Mouse (Mus musculus): ENCODE results near the gene Phf11c.
A peak's percentile ranks its signal among the peaks of the same experiment; 100 is the strongest.
"Not testable (repeated sequence)": the region's sequence is repeated elsewhere in the genome, so short reads cannot be mapped to it uniquely, and the experiment has no call there.

Gene Phf11c

DNA sequence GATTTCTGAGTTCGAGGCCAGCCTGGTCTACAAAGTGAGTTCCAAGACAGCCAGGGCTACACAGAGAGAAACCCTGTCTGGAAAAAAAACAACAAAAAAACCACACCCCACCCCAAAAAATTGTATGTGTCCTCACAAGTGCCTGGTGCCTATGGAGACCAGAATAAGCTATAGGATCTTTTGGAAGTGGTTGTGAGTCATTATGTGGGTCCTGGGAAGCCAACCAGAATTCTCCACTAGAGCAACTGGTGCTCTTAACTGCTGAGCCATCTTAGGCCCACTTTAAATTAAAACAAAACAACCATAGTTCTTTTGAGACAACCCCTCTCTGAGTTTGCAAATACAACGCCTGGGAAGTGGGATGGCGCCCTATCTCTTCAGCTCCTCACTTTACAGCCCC, at the start of gene Phf11c:
Gene Phf11c (minus strand): TSS at position 101 of the 400 bp plus-strand sequence.
- DNase-seq: no peak

GRCm38 (mm10) chr14:59441472-59441805, 46.3 kb upstream of the Phf11c start:
- no peak for DNase-seq

GRCm38 (mm10) chr14:59440558-59441471, 45.6 kb upstream of the Phf11c start, which contains the start of the genes Setdb2 and Cab39l:
Gene Setdb2, minus strand, starts transcription at chr14:59440884.
Gene Cab39l, plus strand, starts transcription at chr14:59440972.
- DNase-seq: peak; percentile 97

GRCm38 (mm10) chr14:59440039-59440438, 44.9 kb upstream of the Phf11c start:
- DNase-seq: no peak

GRCm38 (mm10) chr14:59438505-59438904, 43.3 kb upstream of the Phf11c start:
- peak; percentile 9 for DNase-seq

DNA sequence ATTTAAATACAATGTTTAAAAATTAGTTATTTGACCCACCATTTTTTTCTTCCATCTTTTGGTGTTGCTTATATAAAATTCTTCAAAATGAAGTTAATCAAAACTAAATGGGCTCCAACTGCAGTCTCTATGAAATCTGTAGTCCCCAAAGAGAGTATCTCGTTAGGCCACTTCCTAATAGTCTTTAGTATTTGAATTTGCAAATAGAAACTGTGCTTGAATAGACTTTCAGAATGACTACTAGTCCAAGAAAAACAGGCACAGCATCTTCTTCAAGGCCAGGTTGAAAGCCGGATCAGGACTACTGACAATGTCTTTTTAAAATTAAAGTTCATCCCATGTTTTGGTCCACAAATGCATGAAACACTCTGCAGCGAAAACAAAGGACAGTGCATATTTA, 42.2 kb upstream of the Phf11c start:
- DNase-seq: no peak

- DNase-seq: no peak
These were observed 40.0 kb upstream of the Phf11c start for GRCm38 (mm10) chr14:59435206-59435605.

GRCm38 (mm10) chr14:59433902-59434301, 38.7 kb upstream of the Phf11c start:
- DNase-seq: no peak

DNA sequence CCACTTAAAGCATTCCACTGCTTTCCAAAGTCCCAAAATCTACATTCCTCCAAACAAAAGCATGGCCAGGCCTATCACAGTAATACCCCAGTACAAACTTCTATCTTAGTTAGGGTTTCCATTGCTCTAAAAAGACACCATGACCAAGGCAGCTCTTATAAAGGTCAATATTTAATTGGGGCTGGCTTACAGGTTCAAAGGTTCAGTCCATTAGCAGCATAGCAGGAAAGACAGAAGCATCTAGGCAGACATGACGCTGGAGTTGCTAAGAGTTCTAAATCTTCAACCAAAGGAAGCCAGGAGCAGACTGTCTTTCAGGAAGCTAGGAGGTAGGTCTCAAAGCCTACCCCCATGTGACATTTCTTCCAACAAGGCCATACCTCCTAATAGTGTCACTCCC, 35.4 kb upstream of the Phf11c start:
- DNase-seq: no peak

DNA sequence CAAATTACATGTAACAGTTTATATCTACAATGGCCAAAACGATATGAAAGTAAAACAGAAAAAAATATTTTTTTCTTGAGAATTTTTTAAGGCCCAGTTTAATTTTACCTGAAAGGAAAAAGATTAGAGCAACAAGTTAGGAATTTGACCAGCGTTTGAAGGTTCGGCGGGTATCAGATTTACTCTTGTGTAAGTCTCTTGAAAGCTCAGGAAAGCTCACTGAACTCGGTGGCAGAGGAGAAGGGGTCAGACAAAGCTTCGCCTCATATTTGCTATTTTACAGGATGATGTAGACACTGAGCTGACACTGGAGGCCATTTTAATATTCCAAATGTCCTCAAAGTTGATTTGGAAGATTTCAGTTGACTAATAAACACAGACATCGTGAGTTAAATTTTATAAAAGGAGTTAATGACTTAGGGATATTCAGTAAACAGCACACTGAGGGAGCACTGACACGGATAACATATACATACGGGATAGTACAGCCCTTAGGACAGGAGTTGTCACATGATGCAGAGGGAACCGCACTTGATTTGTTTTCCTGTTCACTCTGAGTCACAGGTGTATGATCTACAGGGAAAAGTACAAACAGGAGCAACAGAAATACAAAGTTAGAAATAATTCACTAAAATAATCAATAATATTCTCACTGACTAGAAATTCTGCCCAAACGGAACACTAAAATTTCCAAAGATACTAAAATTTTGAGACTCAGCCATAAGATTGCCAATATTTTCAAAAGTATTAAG, 27.9 kb upstream of the Phf11c start:
- no peak for DNase-seq

DNA sequence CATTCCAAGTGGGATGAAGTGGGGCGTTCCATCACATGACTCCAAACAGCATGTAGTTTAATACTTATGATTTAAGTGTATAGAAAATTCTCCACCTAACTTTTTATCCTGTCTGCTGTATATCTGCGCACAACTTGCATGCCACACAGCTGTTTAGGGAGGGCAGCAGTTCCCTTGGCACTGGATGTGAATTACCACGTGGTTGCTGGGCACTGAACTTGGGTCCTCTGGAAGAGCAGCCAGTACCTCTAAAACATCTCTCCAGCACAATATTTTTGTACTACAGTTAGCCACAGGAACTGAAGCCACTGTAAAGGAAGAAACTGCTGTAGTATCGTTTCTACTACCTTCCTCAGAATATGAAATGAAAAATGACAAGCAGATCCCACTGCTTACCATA, 23.0 kb upstream of the Phf11c start:
- DNase-seq: no peak

DNA sequence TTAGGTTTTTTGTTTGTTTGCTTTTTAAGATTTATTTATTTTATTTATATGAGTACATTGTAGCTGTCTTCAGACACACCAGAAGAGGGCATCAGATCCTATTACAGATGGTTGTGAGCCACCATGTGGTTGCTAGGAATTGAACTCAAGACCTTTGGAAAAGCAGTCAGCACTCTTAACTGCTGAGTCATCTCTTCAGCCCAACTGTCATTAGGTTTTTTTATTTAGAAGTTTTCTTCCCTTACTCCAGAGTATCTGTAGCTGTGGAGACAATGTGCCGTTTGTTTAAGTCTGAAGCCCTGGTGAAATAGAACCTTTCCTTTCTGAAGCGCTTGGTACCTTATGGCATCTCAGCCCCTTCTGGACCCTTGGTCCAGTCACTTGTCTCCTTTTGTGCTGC, 19.8 kb upstream of the Phf11c start:
- DNase-seq: not testable (repeated sequence)

GRCm38 (mm10) chr14:59396999-59397398, 1.8 kb upstream of the Phf11c start:
- peak; percentile 16 for DNase-seq

DNA sequence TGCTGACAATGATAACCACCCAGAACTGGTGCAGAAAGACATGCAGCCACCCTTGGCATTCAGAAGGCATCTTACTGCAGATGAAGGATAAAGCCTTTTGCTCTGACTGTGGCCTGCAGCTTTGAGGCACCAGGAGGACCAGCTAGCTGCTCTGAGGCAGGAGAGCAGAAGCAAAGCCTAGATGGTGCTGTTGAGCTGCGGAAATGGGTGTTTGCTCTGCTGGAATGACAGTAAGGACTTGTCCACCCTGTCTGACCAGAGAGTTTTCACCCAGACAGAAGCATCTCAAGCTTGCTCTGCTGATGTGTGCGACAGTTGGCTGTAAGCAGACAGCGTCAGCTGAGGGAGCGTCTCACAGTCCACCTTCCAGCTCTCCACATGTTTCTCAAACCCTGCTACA, 5.0 kb downstream of the Phf11c start:
- DNase-seq: peak; percentile 35

DNA sequence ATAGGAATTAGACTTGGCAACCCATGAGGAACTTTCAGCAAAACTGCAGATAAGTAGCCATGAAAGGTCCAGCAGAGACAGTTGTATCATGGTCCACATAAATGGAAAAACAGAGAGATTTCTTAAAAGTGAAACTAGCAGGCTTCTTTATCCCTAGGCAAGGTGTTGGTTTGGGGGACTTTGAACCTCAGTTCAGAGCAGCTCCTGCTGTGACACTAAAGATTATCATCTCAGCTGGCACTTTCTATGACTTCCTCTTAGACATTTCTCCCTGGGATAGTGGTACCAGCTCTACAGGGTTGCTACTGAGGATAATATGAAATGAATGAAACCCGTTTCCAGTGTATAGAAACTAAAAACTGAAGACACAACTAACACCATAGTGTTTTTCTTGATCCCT, 5.6 kb downstream of the Phf11c start:
- no peak for DNase-seq

GRCm38 (mm10) chr14:59370348-59371068, 24.7 kb downstream of the Phf11c start:
- DNase-seq: no peak

DNA sequence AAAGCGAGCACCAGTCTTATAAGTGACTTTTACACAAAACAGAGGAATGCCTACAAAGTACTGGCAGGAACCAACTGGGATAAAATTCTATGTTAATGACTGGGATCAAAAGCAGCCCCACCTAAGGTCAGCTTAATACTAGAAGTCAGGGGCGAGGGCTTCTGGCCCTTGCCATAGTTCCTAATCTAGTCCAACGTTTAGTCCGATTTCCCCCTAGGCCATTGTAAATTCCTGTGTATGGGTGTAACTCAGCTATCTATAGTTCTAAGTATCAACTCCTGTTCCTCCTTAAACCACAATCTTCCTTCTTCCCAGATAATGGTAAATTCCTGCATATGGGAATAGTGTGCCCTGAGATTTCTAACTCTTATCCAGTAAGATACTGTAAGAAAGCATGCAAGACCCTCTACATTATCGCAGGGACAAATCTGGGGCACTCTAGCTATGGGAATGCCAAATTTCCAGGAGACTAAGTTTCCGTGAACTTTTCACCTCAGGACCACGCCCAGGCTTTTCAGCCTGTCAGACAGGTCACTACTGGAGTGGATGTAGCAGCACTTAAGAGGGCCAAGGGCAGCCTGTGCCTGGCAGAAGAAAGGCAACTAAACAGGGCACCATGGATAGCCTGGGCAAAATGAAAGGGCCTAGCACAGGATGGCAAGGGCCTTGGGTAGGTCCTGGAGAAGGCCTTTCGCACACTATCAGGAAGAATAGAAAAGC, 28.6 kb downstream of the Phf11c start:
- DNase-seq: peak; percentile 58

- DNase-seq: peak; percentile 87
These were observed 29.9 kb downstream of the Phf11c start, which contains the start of gene Phf11d for GRCm38 (mm10) chr14:59365244-59365644. Gene Phf11d, minus strand, starts transcription at chr14:59365470.

GRCm38 (mm10) chr14:59341189-59341588, 54.0 kb downstream of the Phf11c start, which contains the start of gene Phf11b:
Gene Phf11b, minus strand, starts transcription at chr14:59341351.
- DNase-seq: peak; percentile 55

DNA sequence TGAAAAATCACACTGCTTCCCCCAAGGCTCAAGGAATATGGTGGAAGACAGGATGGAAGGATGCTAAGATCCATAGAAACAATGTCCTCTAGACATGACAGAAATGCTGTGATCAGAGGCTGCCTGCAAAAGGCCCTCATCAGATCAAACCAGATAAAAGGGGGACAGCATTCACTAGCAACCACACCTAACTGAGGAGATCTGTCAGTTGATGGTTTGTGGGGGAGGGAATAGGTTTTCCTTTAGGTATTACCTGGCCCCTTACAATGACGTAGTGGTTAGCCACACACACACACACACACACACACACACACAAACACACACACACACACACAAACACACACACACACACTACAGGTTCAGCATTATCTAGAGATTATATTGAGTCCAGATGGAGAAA, 55.6 kb downstream of the Phf11c start:
- no peak for DNase-seq

- not testable (repeated sequence) for DNase-seq
These were observed 59.1 kb downstream of the Phf11c start for GRCm38 (mm10) chr14:59336056-59336455.
